Comparison of ENCODE assay signal across 34 mouse cellular contexts in genomic region chr1:55866677-55867076, GRCm38 (mm10).
"Had no signal": no experiment of that assay in that cellular context is flagged by ENCODE, and none has a peak within 500 bp of the region (broad histone marks: within the 10 kb centered on the region; RNA-seq: fewer than 3 reads in every experiment).

No protein-coding gene starts in this region.

- H3K27me3 ChIP-seq: heart, embryonic 12.5 days; heart, embryonic 13.5 days; heart, embryonic 15.5 days; hindbrain, embryonic 12.5 days; hindbrain, embryonic 13.5 days; hindbrain, embryonic 15.5 days; intestine, embryonic 15.5 days; kidney, embryonic 15.5 days had no signal

- H3K9me3 ChIP-seq: heart, embryonic 12.5 days; heart, embryonic 13.5 days; heart, embryonic 15.5 days; hindbrain, embryonic 10.5 days; hindbrain, embryonic 13.5 days; hindbrain, embryonic 15.5 days; intestine, embryonic 15.5 days; kidney, embryonic 15.5 days had no signal

- ATAC-seq: hindbrain, embryonic 16.5 days; hindbrain, postnatal 0 days; inflammation-experienced regulatory T-cells, adult 6 months; intestine, embryonic 15.5 days; intestine, embryonic 16.5 days; intestine, postnatal 0 days had no signal

- H3K4me2 ChIP-seq: heart, embryonic 11.5 days; heart, embryonic 12.5 days; heart, embryonic 13.5 days; heart, embryonic 15.5 days; hindbrain, embryonic 12.5 days; hindbrain, embryonic 13.5 days; hindbrain, embryonic 14.5 days; hindbrain, embryonic 15.5 days; intestine, embryonic 15.5 days; kidney, embryonic 15.5 days had no signal

- H3K9ac ChIP-seq: heart, embryonic 12.5 days; heart, embryonic 13.5 days; heart, embryonic 15.5 days; hindbrain, embryonic 12.5 days; hindbrain, embryonic 13.5 days; hindbrain, embryonic 14.5 days; hindbrain, embryonic 15.5 days; intestine, embryonic 15.5 days; kidney, embryonic 15.5 days had no signal

- H3K4me3 ChIP-seq: heart, embryonic 12.5 days; heart, embryonic 13.5 days; heart, embryonic 15.5 days; hindbrain, embryonic 10.5 days; hindbrain, embryonic 12.5 days; hindbrain, embryonic 13.5 days; hindbrain, embryonic 15.5 days; intestine, embryonic 15.5 days; kidney, embryonic 15.5 days; layer of hippocampus, adult 2 months had no signal

- H3K27ac ChIP-seq: heart, embryonic 13.5 days; heart, embryonic 15.5 days; hindbrain, embryonic 10.5 days; hindbrain, embryonic 12.5 days; hindbrain, embryonic 13.5 days; hindbrain, embryonic 14.5 days; hindbrain, embryonic 15.5 days; hindbrain, postnatal 0 days; intestine, embryonic 15.5 days; kidney, embryonic 15.5 days; kidney, postnatal 0 days; layer of hippocampus, adult 2 months had no signal

- DNase-seq: heart, postnatal 10 days; heart, postnatal 14 days; heart, postnatal 36 days; heart, postnatal 4 days; kidney, adult 11 months; kidney, adult 18-20 months; kidney, adult 2 months; kidney, adult 8-10 months; kidney, adult 9 months; kidney, postnatal 10 days; kidney, postnatal 14 days; kidney, postnatal 25 days; kidney, postnatal 36 days; kidney, postnatal 4 days; layer of hippocampus, adult 9-11 months; layer of hippocampus, postnatal 36 days had no signal

- H3K36me3 ChIP-seq: heart, embryonic 12.5 days; heart, embryonic 13.5 days; heart, embryonic 15.5 days; hindbrain, embryonic 10.5 days; hindbrain, embryonic 12.5 days; hindbrain, embryonic 13.5 days; hindbrain, embryonic 15.5 days; intestine, embryonic 15.5 days; kidney, embryonic 15.5 days had no signal

- H3K4me1 ChIP-seq: heart, embryonic 12.5 days; heart, embryonic 13.5 days; heart, embryonic 15.5 days; hindbrain, embryonic 10.5 days; hindbrain, embryonic 12.5 days; hindbrain, embryonic 13.5 days; hindbrain, embryonic 15.5 days; intestine, embryonic 15.5 days; kidney, embryonic 15.5 days had no signal
